Mouse (Mus musculus) cerebral cortex, adult 2 months (tissue): Measurements from ENCODE around the gene Sptbn1.

ENCODE experiments used
- WGBS: fragments of 180-500 bp; shearing (Covaris S2); methylation state at CpG from one replicate; pipeline ENCODE4 v1.1.7; 2018; 5-methylcytosine and 5-hydroxymethylcytosine counted together

The Sptbn1 gene

DNA sequence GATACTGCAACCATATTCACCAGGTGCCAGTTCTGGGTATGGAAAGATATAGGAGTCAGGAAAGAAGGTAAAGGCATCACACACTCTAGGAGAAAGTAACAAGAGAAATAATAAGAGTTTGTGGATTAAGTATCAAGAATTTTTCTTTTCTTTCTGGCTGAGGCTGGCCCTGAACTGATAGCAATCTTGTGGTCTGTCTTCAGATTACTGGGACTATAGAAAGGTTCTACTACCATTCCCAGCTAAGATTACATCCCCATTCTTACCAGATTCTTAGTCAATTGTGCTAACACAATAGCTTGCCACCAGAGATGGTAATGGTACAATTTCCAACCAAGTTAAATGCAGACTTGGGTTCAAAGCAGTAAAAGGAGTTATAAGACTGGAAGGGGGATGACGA lies 104.1 kb downstream of the Sptbn1 start:
- WGBS, result 87% methylated on average over 1 of the region's 1 CpGs

GRCm38 (mm10) chr11:30163081-30163480 lies 104.9 kb downstream of the Sptbn1 start:
- 29% methylated on average over 4 of the region's 4 CpGs for WGBS

DNA sequence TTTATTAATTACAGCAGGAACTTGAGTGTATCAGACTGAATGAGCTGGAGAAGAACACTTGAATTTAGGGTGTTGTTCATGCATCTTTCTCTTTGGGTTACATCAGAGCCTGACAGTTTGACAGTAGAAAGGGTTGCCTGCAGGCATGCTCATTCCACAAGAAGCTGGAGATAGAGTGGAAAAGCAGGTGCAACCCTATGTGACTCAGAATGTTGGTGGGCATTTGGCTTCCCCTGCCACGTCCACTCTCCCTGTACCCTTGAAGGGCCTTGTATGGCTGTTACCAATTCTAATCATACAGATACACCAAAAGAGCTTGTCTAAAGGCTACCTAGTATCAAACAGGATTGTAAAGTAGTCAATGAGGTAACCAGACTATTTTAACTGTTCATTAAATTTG lies 106.2 kb downstream of the Sptbn1 start:
- 57% methylated on average over 1 of the region's 1 CpGs for WGBS

- WGBS, result 10% methylated on average over 6 of the region's 6 CpGs
Measured at GRCm38 (mm10) chr11:30161173-30161650, 106.8 kb downstream of the Sptbn1 start.

DNA sequence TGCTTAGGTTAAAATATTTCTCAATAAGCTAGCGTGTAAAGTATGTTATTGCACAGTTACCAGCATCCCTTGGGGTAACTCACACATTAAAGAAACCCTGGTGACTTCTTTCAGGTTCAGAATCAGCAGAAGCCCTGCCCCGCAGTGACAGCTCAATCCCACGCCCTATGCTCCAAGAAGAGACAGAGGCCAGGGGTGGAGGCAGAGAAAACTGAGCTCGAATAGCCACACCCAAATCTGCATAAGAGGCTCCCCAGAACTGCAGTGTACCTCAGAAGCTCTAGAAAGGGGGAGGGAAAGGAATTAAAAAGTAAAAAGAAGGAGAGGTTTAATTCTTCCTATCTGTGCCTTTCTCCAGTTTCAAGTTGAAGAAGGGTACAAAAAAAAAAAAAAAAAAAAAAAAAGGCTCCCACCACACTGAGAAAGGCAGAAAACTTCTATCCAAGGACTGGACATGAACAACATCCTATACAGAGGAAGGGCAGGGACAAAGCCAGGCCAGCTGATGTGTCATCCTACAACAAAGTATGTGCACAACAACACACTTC lies 107.3 kb downstream of the Sptbn1 start:
- 60% methylated on average over 4 of the region's 4 CpGs for WGBS

- WGBS, result 75% methylated on average over 4 of the region's 4 CpGs
Measured at GRCm38 (mm10) chr11:30159545-30160255, 108.3 kb downstream of the Sptbn1 start.

GRCm38 (mm10) chr11:30158028-30158700 lies 109.8 kb downstream of the Sptbn1 start:
- 31% methylated on average over 8 of the region's 8 CpGs for WGBS

- 63% methylated on average over 2 of the region's 2 CpGs for WGBS
Measured at GRCm38 (mm10) chr11:30155887-30156286, 112.1 kb downstream of the Sptbn1 start.

- WGBS, result 82% methylated on average over 2 of the region's 2 CpGs
Measured at GRCm38 (mm10) chr11:30154980-30155379, 113.0 kb downstream of the Sptbn1 start.

DNA sequence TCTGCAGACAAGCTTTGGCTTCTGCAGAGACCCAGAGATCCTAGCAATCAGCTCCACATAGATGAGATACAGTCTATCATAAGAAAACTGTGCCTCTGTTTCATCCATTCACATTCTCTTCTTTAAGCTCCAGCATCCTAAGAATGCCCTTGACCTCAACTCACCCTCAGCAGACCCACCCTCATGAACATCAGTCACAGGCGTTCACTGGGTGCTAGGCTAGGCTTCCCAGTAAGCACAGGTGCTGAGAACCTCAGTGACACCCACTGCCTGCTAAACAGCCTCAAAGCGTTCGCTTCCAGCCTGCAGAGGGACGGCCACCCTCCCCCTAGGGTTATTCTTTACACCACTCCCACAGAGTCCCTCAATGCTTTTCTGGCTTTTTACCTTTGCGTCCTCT lies 119.1 kb downstream of the Sptbn1 start:
- 44% methylated on average over 5 of the region's 5 CpGs for WGBS

- WGBS, result 88% methylated on average over 1 of the region's 1 CpGs
Measured at GRCm38 (mm10) chr11:30147882-30148281, 120.1 kb downstream of the Sptbn1 start.

DNA sequence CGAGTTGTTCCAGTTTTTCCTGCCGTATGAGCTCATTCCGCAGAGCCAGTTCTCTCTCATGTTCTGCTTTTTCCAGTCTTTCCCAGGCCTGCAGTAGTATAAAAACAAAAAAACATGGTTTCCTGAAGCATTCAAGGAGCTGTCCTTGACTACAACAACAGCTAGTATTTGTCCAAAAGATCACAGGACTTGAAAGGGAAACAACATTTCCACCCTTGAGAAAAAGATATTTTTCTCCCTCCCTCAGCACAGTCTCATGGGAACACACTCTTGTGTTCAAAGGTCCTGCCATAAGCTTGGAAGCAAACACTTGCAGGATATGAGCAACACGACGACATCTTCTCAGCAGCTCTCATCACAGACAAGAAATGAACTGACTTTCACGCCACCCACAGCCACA lies 124.9 kb downstream of the Sptbn1 start:
- 45% methylated on average over 6 of the region's 6 CpGs for WGBS

GRCm38 (mm10) chr11:30139165-30139826 lies 128.7 kb downstream of the Sptbn1 start:
- 76% methylated on average over 17 of the region's 17 CpGs for WGBS

GRCm38 (mm10) chr11:30137081-30137480 lies 130.9 kb downstream of the Sptbn1 start:
- 60% methylated on average over 12 of the region's 12 CpGs for WGBS

- 30% methylated on average over 1 of the region's 1 CpGs for WGBS
Measured at GRCm38 (mm10) chr11:30134058-30134457, 133.9 kb downstream of the Sptbn1 start.

DNA sequence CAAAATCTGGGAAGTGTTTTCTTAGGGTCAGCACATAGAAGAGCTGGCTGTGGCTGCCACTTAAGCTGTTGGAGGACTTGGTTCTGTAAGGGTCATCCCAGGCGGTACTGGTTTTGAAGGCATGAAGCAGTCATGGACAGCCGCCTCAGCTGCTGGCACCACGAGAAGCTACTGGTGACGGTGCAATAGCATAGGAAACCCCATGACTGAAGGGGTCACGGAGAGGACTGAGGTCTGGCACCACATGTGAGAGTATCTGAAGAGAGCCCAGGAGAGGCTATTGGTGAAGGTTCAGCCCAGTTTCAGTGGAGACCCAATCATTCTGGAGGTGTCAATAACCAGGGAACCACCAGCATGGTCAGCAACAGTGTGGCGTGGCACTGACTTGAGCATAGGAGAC lies 135.4 kb downstream of the Sptbn1 start:
- WGBS, result 86% methylated on average over 6 of the region's 6 CpGs

DNA sequence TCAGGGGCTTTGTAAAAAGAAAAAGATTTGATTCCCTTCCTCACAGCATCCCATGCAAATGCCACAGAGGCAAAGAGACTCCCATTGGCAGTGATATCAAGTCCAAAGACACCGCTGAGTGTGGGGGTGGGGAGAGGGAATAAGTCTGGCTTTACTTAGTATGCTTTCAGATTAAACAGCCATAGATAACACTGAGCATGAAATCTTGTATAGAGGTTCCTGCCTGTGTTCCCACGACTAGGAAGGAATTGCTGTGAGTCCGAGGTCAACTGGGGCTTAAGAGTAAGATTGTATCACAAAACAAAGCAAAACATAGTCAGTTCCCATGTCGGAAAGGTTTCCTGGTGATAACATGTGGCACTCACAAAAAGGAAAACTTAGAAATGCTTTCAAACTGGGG lies 136.3 kb downstream of the Sptbn1 start:
- 67% methylated on average over 4 of the region's 4 CpGs for WGBS

DNA sequence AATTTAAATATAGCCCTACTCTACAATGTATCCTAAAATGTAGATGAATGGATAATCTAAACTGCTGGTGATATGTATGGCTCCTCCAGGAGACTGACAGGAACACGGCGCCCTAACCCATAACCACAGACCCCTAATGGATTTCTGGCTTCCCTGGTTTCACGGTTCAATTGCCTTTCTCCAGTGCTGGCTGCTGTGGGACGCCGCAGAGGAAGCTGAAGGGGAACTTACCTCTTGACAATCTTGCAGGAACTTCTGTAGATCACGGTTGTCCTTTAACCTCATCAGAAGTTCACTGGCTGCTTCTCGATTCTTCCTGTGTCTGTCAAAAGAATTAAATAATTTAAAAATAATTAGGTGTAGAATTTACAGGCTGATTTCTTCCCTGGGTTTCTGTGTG lies 138.6 kb downstream of the Sptbn1 start:
- WGBS, result 83% methylated on average over 7 of the region's 7 CpGs

DNA sequence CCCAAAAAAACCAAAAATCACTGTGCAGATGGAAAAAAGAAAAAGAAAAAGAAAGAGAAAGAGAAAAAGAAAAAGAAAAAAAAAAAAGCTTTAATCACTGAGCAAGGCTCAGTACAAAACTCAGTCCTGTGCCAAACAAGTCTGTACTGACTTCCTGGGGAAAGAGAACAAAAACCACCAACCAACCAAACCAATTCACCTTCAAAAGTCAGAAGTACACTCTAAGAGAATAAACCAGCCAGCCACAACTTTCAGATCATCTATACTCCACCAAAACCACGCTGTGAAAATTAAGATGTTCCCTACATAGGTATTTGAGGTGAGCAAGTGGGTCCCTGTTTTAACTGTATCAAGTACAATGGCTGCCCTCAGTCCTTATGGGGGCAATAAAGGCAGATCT lies 141.1 kb downstream of the Sptbn1 start:
- 88% methylated on average over 1 of the region's 1 CpGs for WGBS

- WGBS, result 87% methylated on average over 4 of the region's 4 CpGs
Measured at GRCm38 (mm10) chr11:30118038-30118437, 149.9 kb downstream of the Sptbn1 start.

- 41% methylated on average over 2 of the region's 2 CpGs for WGBS
Measured at GRCm38 (mm10) chr11:30113631-30114030, 154.3 kb downstream of the Sptbn1 start.

DNA sequence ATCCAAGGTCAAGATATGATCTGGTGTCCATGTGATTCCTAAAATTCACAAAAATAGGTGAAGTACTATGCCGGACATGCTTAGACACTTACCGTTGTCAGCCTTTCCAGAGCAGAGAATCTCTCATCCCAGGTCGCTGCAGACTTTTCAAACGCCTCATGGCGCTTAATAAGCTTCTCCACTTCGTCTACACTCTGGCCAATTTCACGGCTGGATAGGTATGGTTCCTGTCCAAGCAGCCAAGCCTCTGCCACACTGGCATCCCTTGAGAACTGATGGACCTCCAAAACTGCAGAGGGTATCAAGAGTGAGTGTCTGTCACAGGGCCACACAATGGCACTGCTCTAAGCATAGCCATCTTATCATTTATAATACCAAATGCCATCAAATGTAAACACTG lies 157.3 kb downstream of the Sptbn1 start:
- 86% methylated on average over 7 of the region's 7 CpGs for WGBS
